Mouse (Mus musculus): ENCODE data around the gene Tbc1d2.

Tbc1d2 gene

DNA sequence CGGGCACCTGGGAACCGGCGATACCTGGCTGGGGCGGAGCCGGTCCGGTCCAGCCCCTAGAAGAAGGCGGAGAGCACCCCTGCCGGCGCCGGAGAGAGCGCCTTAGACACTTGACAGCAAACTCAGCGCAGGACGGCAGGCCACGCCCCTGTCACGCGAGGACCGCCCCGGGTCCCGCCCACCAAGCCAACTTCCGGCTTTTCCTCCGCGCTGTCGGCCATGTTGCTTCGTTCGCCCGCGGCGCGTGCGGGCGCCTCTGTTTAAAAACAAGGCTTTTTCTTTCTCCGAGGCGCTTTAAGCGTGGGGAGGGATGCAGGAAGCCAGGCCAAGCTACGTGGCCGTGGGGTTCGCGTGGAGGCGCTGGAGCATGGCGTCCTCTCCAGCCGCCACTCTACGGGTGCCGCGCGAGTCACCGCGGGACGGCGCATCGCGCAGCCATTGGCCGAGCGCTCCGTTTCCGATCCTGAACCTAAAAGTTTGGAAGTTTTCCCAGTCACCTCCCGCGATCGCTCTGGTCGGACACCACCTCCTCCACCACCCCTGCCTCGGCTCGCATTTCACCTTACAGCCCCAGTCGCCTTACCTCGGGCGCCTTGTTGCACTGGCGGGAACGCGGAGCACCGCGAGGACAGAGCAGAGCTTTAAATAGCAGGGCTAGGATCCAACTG lies at the start of gene Tbc1d2:
Gene Tbc1d2, minus strand, starts transcription at position 124 of the 668 bp plus-strand sequence.
- peak; percentile 97 for DNase-seq

DNA sequence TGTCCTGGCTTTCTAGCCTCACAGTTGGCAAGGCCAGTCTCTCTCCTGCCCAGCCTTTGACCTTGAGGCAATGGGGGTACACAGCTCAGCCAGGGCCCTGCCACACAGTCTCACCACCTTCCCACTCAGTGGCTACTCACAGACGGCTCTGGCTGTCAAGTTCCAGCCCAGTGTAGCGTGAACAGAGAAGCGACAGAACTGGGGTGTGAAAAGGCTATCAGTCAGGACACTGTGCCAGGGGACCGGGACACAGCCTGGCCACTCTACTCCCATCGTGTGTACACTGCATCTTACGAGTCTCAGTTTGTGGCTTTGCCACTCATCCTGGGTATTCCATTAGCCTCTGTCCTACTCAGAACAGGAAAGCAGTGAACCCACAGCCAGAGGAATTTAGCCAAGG lies 46.5 kb upstream of the Tbc1d2 start:
- DNase-seq, result no peak

DNA sequence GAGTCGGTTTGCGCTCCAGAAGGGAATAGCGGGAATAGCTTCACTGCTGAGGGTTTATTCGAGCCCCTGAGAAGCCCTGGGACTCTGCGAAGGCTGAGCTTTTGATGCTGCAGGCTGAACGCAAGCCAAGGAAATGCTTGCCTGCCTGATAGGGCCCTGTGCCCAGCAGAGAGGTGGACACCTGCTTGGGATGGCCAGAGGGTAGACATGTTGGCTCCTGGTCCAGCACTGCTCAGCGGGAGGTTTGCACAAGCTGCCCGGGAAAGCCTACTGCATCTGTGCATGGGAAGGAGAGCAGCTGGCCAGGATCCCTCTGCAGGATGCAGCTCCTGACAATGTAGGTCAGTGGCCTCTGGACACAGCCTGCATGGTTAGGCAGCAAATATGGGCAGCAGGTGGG lies 40.6 kb upstream of the Tbc1d2 start:
- DNase-seq, result no peak

DNA sequence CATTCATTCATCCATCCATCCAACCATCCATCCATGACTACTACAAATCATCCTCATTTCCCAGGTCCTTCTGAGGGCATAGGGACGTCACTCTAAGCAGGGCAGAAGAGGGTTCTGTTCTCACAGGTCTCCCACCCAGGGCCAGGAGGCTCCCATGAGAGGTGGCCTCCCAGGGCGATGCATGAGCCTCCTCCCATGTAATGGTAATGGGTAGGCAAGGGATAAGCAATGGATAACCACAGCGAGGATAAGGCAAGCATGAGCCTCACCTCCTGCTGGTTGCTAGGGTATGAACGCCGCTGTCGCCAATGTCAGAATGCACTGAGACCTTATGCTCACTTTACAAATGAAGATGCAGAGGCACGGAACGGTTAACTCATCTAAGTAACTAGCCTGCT lies 40.0 kb upstream of the Tbc1d2 start:
- no peak for DNase-seq

DNA sequence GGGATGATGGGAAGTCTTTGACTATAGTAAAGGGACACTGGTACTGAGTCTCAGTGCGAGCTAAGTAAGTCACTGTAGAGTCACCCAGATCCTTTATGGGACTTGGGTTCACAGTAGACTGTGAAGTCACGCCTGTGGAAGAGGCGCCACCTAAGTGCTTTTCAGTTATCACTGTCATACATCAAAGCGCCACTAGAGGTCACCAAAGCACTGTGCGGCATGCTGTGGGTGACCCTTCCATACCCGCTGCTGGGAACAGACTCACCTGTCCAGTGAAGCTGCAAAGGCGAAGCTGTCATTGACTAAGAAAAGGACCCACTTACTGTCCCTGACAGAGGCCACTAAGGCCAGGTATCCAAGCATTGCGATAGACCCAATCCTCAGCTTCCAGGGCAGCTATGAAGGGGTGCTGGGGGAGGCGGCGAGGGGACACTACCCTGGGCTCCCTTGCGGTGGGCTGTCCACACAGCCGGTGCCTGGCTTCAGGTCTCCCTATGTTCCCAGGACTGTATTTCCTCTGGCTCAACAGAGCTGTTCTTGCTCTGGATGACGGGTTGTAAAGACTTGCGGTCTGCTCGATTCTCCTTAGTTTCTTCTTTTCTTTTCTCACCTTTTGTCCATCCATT lies 39.5 kb upstream of the Tbc1d2 start:
- peak; percentile 85 for DNase-seq

DNA sequence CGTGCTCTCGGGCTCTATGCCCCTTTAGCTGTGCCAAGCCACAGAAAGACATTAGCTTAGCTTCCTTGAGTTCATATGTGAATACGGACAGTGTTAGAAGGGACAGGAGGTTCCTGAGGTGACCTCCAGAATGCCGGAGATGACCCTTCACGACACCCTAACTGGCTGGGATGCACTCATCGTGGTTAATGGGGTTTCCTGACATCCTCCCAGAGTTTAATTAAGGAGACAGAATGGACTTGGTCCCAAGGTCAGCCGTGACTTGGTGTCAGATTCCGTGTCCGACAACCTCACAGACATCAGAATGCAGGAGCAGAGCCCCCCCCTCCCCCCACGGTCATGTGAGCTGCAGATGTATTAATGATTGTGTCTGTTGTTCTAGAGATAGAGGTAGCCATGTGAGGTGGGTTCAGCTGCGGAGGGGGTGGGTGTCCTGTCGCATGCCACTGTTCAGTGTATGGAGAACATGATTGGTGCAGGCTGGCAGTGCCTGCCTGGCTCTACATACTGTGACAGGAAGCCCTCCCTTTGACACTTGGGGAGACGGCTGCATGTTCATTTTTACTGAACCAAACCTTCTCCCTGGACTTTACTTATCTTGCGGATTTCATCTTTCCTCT lies 38.3 kb upstream of the Tbc1d2 start:
- DNase-seq, result no peak

DNA sequence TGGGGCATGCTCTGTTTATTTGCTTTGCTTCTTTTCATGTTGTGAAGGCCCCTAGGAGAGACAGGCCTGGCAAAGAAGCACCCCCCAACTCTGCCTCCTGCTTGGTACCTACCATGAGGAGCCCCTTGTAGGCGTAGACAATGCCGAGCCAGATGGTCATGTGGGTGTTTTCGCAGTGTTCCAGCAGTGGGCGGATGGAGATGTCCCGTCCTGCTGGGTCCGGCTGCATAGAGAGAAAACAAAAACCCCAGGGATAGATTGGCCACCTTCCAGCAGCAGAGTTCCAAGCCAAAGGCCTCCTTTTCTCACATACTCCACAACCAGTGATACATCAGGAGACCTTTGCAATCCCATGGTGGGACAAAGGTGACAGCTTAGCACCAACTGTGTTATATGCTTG lies 34.2 kb upstream of the Tbc1d2 start:
- DNase-seq, result peak; percentile 61

DNA sequence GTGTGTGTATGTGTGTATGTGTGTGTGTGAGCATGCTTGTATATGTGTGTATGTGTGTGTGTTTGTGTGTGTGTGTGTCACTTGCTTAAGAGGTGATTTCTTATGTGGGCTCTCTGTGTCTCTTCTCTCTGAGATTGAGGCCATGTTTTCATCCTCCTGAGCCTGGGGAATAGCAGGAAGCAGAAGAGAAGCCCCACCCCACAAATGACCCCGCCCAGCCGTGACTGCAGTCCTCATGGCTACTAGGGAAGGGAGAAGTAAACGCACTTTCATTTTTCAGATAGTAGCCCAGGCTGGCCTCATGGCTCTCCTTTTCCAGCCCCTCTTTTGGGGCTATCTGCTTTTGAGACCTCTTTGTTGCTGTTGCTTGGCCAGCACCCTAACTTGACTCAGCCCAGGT lies 26.6 kb upstream of the Tbc1d2 start:
- DNase-seq, result no peak

DNA sequence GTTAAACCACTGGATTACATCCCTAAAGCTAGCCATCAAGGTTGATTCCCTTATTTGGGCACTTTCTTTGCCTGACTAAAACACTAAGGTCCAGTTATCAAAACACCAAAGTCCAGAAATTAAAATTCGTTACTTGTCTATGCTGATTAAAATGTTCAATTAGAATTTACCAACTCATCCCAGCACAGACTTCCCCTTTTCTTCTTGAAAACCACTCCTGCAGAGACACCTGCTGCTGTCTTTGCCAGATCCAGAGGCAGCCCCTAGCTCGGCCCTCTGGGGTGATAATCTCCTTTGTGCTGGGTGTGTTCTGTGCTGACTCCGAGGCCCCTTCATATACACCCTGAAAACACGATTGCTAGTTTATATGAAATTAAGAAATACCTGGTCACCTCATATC lies 26.0 kb upstream of the Tbc1d2 start:
- no peak for DNase-seq

DNA sequence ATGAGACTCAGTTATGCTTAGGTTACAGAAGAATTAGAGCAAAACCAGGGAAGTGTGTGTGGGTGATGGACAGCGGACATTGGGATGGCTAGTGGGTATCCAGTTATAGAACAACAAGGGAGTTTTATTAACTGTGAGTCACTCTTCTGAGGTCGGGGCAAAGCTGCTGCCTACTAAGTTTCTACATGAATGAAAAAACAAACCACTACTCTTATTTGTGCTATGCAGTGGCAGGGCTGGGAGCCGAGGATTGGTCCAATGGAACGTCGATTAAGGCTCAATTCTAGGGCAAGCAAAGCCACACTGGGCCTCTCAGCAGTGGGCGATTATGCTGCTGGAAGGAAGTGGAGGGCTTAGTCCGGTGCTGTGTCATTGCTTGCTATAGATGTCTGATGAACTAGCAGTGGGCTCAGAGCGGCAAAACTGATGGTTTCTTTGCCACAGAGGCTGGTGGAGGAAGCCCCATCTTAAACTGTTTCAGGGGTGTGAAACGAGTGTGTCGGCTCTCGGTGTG lies 25.3 kb upstream of the Tbc1d2 start:
- no peak for DNase-seq

DNA sequence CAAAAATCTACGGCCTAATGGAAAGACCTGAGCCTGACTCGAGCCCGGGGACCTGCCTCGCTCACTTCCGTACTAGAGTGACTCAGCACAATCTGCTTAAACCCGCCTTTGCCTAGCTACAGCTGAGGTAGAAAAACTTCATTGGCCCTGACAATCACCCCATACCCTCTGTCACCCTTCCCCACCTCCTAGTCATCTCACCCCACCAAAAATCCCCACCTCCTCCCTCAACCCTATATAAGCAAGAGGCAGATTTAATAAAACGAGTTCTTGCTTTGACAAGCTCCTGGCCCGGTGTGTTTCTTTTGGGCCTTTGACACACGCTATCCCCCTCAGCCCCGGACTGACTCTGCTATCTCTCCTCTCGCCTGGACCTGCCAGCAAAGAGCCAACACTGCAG lies 18.6 kb upstream of the Tbc1d2 start:
- no peak for DNase-seq

DNA sequence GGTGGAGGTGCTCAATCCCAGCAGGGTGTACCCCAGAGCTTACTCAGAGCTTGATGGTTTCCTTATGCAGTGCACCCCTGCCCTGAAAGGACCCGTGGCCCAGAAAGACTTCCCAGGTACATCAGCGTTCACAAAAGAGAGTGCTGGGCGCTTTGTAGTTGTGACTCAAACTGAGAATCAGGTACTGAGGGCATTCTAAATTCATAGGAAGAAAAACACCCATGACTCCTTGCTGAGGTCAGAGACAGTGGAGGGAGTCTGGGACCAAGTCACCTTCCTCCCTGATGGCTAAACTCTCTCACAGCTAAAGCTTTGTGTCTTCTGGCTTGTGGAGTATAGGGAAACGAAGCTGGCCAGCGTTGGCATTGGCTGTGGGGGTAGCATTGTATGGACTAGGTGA lies 16.4 kb upstream of the Tbc1d2 start:
- no peak for DNase-seq

DNA sequence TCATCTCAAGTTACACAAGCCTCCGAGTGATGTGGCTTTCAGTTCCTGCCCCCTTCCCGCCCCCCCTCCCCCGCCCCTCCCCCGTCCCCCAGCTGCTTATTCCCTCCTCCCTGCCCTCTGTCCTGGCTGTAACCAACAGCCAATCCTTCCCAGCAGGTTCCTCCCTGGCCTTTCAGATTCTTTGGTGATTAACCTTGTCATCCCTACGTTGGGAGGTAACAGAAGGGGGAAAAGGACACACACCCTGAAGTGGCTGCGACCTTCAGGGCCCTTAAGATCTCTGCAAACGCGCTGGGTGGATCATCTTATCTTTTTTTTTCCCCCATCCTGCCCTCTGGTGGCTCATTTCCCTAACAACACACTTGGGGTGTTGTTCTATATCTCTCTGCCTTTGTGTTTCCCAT lies 15.4 kb upstream of the Tbc1d2 start:
- no peak for DNase-seq

DNA sequence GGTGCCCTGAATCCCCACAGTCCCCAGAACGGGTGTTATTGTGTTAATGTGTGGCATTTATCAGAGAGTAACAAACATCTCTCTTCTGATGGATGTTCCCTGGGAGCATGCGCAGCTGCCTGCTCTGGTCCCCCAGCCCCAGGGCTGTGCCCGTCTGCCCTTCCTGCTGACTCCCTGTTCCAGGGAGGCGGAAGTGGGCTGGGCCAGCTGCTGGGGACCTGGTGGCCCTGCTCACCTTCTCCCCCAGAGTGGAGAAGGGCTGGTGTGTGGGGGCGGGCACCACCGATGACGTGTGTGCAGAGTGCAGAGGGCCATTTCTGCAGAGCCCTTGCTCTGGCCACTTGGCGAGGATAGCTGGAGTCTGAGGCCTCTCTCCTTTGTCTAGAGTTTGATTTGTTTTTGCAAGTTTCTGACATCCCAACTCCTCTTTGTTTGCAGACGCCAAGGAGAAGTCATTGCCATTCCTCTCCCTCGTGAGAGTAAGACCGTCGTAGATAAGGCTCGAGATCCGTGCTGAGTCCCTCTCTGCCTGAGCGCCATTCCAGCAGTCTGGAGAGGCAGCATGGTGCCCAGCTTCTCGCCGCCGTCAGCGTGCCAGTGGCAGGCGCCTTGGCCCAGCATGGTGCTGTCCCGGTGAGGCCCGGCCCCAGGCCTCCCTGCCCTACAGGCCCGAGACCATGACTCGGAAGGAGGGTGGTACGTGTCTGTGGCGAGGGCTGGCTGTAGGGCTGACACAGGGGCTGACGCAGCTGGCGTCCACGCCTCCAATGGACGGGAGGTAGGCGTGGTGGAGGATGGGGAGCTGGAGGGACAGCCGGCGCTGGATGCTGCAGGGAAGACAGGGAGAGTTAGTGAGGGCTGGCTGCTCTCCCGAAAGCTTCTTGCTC lies 14.4 kb upstream of the Tbc1d2 start:
- DNase-seq, result peak; percentile 82

DNA sequence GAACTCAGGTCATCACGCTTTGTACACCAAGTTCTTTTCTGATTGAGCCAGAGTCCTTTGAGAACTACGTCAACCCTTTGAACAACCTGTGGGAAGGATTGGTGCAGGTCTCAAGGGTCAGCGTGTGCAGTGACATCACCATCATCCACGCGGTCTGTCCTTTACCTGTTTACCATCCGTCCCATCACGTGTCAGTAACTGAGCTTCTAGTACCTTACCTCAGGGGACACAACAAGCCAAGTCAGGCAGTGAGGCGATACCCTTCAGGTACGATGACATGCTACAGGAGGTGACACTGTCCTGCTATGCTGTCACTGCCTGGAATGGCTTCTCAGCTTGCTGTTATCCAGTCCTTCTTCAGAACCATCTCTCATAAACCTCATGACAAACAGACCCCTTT lies 11.4 kb upstream of the Tbc1d2 start:
- DNase-seq, result no peak

DNA sequence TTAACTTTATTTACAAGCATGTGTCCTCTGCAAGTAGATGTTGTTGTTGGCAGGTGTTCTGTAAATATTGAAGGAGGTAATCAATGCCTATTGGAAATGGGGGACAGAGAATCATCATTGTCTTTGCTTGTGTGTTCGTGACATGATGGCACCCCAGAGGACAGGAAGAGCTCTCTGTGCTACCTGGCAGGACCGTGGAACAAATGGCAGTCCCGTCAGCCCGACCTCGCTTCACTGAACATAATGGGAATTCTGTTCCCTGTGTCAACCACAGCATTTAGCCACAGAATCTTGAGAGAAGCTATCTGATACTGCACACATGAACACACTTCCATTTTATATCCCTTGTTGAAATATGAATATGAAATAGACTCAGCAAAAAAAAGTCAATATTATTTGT lies 8.9 kb upstream of the Tbc1d2 start:
- no peak for DNase-seq

DNA sequence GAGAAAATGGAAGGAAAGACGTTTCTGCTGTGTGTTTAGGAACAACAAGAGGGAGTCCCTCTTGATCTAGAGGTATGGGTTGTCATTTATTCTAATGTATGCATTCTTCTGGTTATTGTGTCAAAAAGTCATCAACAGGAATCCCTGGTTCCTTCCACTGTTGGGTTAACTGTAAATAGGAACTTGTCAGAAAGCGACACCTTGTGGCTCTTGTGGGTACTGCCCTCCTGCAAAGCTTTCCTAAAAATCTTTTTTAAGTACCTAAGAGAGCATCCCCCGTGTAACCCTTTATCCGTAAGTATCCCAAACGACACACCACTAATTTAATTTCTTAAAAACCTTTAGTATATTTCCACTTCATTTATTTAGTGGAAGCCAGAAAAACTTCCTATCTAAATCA lies 7.1 kb upstream of the Tbc1d2 start:
- DNase-seq, result peak; percentile 88

DNA sequence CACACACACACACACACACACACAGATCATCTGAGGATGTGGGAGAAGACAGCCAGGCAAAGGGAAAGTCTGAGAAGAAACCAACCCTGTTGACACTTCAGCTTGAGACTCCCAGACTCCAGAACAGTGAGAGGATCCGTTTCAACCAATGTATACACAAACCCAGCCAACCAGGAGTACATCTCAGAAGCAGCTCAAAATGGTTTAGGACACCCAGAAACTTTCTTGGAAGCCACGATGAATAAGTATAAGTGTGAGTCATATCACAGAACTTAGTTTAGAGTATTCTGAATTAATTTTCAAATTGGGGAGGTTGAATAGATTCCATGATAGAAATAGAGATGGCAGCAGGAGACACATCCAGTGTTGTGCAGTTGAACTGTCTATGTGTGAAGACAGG lies 5.9 kb upstream of the Tbc1d2 start:
- DNase-seq, result no peak

DNA sequence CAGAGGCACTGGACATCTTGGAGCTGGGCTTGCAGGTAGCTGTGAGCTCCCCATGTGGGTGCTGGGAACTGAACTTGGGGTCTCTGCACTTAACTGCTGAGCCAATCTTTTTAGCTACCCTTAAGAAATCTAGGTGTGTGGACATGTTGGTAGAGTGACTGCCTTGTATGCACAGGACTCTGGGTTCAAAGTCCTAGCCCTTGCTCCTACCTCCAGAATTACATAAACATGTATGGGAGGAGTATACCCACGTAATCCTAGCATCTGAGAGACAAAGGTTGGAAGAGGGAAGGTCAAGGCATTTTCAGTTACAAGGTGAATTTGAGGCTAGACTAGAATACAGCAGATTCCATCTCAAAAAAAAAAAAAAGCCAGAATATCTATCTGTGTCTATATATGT lies 5.3 kb upstream of the Tbc1d2 start:
- DNase-seq, result no peak

DNA sequence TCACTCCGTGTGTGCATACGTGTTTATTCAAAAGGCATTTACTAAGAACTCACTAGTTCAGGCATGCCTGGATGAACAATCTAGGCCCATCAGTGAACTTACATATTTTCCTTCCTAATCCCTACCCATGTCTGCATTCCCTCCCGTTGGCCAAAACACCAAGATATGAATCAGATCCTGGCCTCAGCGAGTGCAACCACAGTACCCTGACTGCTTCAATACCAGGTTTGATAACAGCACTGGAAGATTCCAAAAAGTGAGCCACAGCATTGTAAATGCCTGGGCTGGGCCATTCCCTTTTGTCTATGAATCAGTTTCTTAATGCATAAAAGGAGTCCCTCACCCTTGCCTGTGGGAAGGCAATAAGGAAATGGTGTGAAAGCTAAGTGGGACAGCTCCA lies 848 bp downstream of the Tbc1d2 start:
- no peak for DNase-seq

DNA sequence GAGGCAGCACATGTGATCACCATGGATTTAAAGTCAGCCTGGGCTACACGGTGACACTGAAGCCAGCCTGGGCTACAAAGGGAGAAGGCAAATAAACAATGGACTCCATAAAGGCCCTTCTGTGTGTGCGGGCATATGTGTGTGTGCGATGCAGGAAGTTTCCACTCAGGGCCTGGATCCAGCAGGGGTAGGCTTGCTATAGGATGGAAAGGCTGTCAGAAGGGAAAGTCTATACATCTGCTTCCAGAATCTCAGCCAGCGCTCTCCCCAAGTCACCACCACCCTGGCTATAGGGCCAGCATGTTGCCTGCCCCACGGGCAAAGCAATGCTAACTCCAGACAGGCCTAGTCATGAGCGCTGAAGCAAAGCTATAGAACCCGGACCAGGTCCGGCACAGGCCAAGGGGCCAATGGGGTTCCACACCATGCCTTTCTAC lies 6.3 kb downstream of the Tbc1d2 start:
- DNase-seq, result no peak

DNA sequence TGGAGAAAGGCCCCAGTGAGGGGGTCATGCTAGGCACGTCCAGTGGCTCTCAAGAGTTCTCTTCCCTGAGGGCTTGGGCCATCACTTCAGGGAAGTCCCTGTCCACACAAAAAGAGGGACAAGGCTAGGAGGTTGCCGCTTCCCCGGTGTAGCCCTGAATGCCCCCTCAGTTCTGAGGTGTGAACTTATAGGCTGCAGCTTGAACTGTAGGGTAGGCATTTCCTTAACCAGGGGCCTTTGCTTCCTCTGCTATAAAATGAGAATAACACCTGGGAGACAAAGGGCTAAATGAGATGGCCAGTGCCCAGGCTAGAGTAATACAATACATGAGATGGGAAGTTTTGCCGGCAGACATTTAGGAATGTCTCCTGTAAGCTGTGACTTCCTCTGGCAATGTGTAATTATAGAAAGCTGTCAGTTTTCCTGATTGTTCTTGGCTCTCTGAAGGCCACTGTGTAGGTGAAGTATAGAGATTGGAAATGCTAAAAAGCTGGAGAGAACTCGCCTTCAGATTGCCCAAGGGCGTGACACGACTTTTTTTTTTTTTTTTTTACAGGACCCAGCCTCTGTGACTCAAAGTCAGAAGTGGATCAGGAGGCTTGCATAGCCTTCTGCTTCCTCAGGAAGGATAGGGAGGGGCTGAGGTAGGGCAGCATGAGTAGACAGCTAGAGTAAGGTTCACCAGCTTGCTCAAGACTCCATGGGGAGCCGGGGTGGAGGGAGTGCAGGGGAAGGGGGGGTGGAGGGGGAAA lies 6.9 kb downstream of the Tbc1d2 start:
- DNase-seq, result peak; percentile 54

DNA sequence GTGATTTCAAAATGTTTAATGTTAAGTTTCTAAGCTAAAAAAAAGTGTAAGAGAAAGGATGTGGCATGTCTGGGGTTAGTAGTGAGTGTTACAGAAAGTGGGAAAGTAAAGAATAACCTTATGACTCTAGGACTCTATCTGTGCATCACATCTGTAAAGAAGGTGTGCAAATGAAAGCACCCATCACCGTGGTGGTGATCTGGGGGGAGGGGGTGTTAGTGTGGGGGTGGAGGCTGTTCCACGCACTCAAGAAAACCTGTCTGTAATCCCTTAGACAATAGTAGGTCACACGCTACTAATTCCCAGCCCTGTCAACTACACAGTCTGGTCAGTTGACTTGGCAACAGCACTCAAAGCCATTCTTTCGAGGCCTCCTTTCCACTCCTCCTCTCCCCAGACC lies 8.7 kb downstream of the Tbc1d2 start:
- no peak for DNase-seq

Data from kidney, postnatal 10 days (tissue).